Mouse (Mus musculus) lung, adult 2 months (tissue): ENCODE measurements around the gene Gm20388. TPM values are rescaled to one million over a fixed set of nuclear protein-coding genes. Genes with fewer than 3 reads are reported as not detected.

Experiments used
- DNase-seq: peaks from one replicate; pipeline ENCODE4 v3.0.0; 2022
- H3K4me1 ChIP-seq: fragments of 200-500 bp; 2 replicates; pipeline ENCODE4 v1.6.1; 2011; ENCODE audit warnings: low read length; ENCODE audit not compliant: control insufficient read depth, insufficient read depth
- H3K4me3 ChIP-seq: fragments of 200-500 bp; replicated peaks from 2 replicates; pipeline ENCODE3; 2011; ENCODE audit warnings: low read depth, mild to moderate bottlenecking, control low read depth, low read length; ENCODE audit errors: extremely low read depth
- CTCF ChIP-seq: fragments of 200-500 bp; IDR thresholded peaks from 2 replicates; pipeline ENCODE4 v1.5.1; 2011; ENCODE audit warnings: mild to moderate bottlenecking, low read length, control low read depth; ENCODE audit not compliant: insufficient read depth
- POLR2A ChIP-seq: fragments of 200-500 bp; IDR thresholded peaks from 2 replicates; pipeline ENCODE4 v1.6.1; 2011; ENCODE audit warnings: low read depth, mild to moderate bottlenecking, control low read depth, low read length, borderline replicate concordance; ENCODE audit errors: extremely low read depth
- WGBS: fragments of 180-500 bp; shearing (Covaris S2); methylation state at CpG from one replicate; pipeline ENCODE4 v1.1.7; 2018; 5-methylcytosine and 5-hydroxymethylcytosine counted together
- polyA plus RNA-seq: library from polyadenylated mRNA; depleted of rRNA; stranded (reverse); fragments of >200 nt; gene quantifications from 2 replicates; pipeline ENCODE4 v1.2.3, GENCODE M21; 2012

Gene Gm20388
- polyA plus RNA-seq, 1 experiment, result 67.8 TPM

GRCm38 (mm10) chr8:120693861-120694493 is 783.3 kb downstream of the Gm20388 start:
- Histone ChIP-seq H3K4me1 (peaks cover 6% of the 10 kb centered on the region), H3K4me3 (no peak overlapping the region)
- WGBS, result 26% methylated on average over 22 of the region's 22 CpGs
- TF ChIP-seq CTCF, result no peak
- no peak for TF ChIP-seq POLR2A
- DNase-seq, result no peak

GRCm38 (mm10) chr8:120696401-120697153 is 785.9 kb downstream of the Gm20388 start:
- TF ChIP-seq CTCF (no peak), POLR2A (no peak)
- 35% methylated on average over 13 of the region's 13 CpGs for WGBS
- Histone ChIP-seq H3K4me3 (no peak overlapping the region), H3K4me1 (peaks cover 10% of the 10 kb centered on the region)
- DNase-seq, result no peak

- peaks cover 10% of the 10 kb centered on the region for H3K4me1 ChIP-seq
- no peak for DNase-seq
- no peak overlapping the region for H3K4me3 ChIP-seq
- 46% methylated on average over 17 of the region's 17 CpGs for WGBS
- TF ChIP-seq CTCF, result no peak
- no peak for TF ChIP-seq POLR2A
Measured at GRCm38 (mm10) chr8:120697154-120697978, 786.7 kb downstream of the Gm20388 start.

GRCm38 (mm10) chr8:120697979-120698272 is 787.3 kb downstream of the Gm20388 start:
- no peak for DNase-seq

GRCm38 (mm10) chr8:120698426-120698825 is 787.8 kb downstream of the Gm20388 start:
- Histone ChIP-seq H3K4me1 (peaks cover 10% of the 10 kb centered on the region), H3K4me3 (no peak overlapping the region)
- no peak for DNase-seq
- TF ChIP-seq POLR2A, result no peak
- WGBS, result 51% methylated on average over 7 of the region's 7 CpGs

More at GRCm38 (mm10) chr8:120697979-120698272, 787.3 kb downstream of the Gm20388 start:
- TF ChIP-seq CTCF (peak; percentile 18; the same call in 1 of the 2 replicates), POLR2A (no peak)
- peaks cover 10% of the 10 kb centered on the region for H3K4me1 ChIP-seq
- H3K4me3 ChIP-seq, result no peak overlapping the region

- peaks cover 10% of the 10 kb centered on the region for H3K4me1 ChIP-seq
- DNase-seq, result no peak
- WGBS, result 66% methylated on average over 6 of the region's 6 CpGs
- H3K4me3 ChIP-seq, result no peak overlapping the region
- TF ChIP-seq POLR2A, result no peak
- TF ChIP-seq CTCF, result no peak
Measured at GRCm38 (mm10) chr8:120699079-120699478, 788.4 kb downstream of the Gm20388 start.

GRCm38 (mm10) chr8:120699565-120699964 is 788.9 kb downstream of the Gm20388 start:
- 34% methylated on average over 2 of the region's 2 CpGs for WGBS
- TF ChIP-seq CTCF (no peak), POLR2A (no peak)
- DNase-seq, result no peak
- no peak overlapping the region for H3K4me3 ChIP-seq
- H3K4me1 ChIP-seq, result peaks cover 10% of the 10 kb centered on the region

- Histone ChIP-seq H3K4me3 (no peak overlapping the region), H3K4me1 (peaks cover 10% of the 10 kb centered on the region)
- WGBS, result 60% methylated on average over 4 of the region's 4 CpGs
- no peak for TF ChIP-seq POLR2A
- no peak for TF ChIP-seq CTCF
- DNase-seq, result no peak
Measured at GRCm38 (mm10) chr8:120700053-120700452, 789.4 kb downstream of the Gm20388 start.

GRCm38 (mm10) chr8:120701758-120702465 is 791.3 kb downstream of the Gm20388 start:
- Histone ChIP-seq H3K4me3 (no peak overlapping the region), H3K4me1 (peaks cover 6% of the 10 kb centered on the region)
- WGBS, result 60% methylated on average over 19 of the region's 19 CpGs
- TF ChIP-seq POLR2A (no peak), CTCF (no peak)
- DNase-seq, result no peak
